Mouse (Mus musculus) urinary bladder, adult 2 months (tissue): Measurements from ENCODE around the gene Usp2. TPM values are rescaled to one million over a fixed set of nuclear protein-coding genes. Genes with fewer than 3 reads are reported as not detected.
A peak's percentile ranks its signal among the peaks of the same experiment; 100 is the strongest.

Experiments used
- DNase-seq: peaks from one replicate; pipeline ENCODE4 v3.0.0; 2022; ENCODE audit warnings: low spot score
- polyA plus RNA-seq: library from polyadenylated mRNA; depleted of rRNA; stranded (reverse); fragments of >200 nt; gene quantifications from 2 replicates; pipeline ENCODE4 v1.2.3, GENCODE M21; 2012

The Usp2 gene
- polyA plus RNA-seq, 1 experiment = 5.8 TPM

- no peak for DNase-seq
These were observed 53.2 kb downstream of the Usp2 start for GRCm38 (mm10) chr9:44119948-44120465.

- no peak for DNase-seq
These were observed 57.5 kb downstream of the Usp2 start for GRCm38 (mm10) chr9:44124317-44124716.

GRCm38 (mm10) chr9:44125026-44125425, 58.2 kb downstream of the Usp2 start:
- no peak for DNase-seq

GRCm38 (mm10) chr9:44125546-44126428, 59.0 kb downstream of the Usp2 start:
- no peak for DNase-seq

- DNase-seq = no peak
These were observed 59.9 kb downstream of the Usp2 start for GRCm38 (mm10) chr9:44126746-44127145.

- DNase-seq = no peak
These were observed 60.6 kb downstream of the Usp2 start for GRCm38 (mm10) chr9:44127351-44127801.

- DNase-seq = no peak
These were observed 62.8 kb downstream of the Usp2 start for GRCm38 (mm10) chr9:44129633-44130032.

- no peak for DNase-seq
These were observed 63.2 kb downstream of the Usp2 start for GRCm38 (mm10) chr9:44130034-44130433.

GRCm38 (mm10) chr9:44130581-44131275, 63.9 kb downstream of the Usp2 start:
- no peak for DNase-seq

GRCm38 (mm10) chr9:44131276-44131590, 64.4 kb downstream of the Usp2 start:
- DNase-seq = no peak

GRCm38 (mm10) chr9:44132200-44132599, 65.4 kb downstream of the Usp2 start:
- DNase-seq = no peak

- no peak for DNase-seq
These were observed 66.5 kb downstream of the Usp2 start for GRCm38 (mm10) chr9:44133287-44133686.

GRCm38 (mm10) chr9:44134101-44134850, 67.5 kb downstream of the Usp2 start, which contains the start of gene Mcam:
Gene Mcam (plus strand): TSS chr9:44134469.
- peak; percentile 56 for DNase-seq

- peak; percentile 75 for DNase-seq
These were observed 68.3 kb downstream of the Usp2 start for GRCm38 (mm10) chr9:44134851-44135730.

- DNase-seq = no peak
These were observed 69.0 kb downstream of the Usp2 start for GRCm38 (mm10) chr9:44135731-44136411.

GRCm38 (mm10) chr9:44137846-44138245, 71.0 kb downstream of the Usp2 start:
- no peak for DNase-seq

- no peak for DNase-seq
These were observed 75.1 kb downstream of the Usp2 start for GRCm38 (mm10) chr9:44141951-44142350.

- no peak for DNase-seq
These were observed 76.6 kb downstream of the Usp2 start for GRCm38 (mm10) chr9:44143421-44143820.

- no peak for DNase-seq
These were observed 77.3 kb downstream of the Usp2 start for GRCm38 (mm10) chr9:44144023-44144717.

- no peak for DNase-seq
These were observed 77.9 kb downstream of the Usp2 start for GRCm38 (mm10) chr9:44144718-44145060.
